Mouse (Mus musculus) T-cell, adult 2 months (primary cell): ENCODE results near the gene Lpar1.

Source experiments
- DNase-seq: peaks from one replicate; pipeline ENCODE4 v3.0.0; 2022; ENCODE audit warnings: low spot score

Lpar1 gene

GRCm38 (mm10) chr4:58447841-58448240 is 105.9 kb downstream of the Lpar1 start:
- no peak for DNase-seq

GRCm38 (mm10) chr4:58445846-58446245 is 107.9 kb downstream of the Lpar1 start:
- no peak for DNase-seq

- DNase-seq = no peak
These were observed 111.4 kb downstream of the Lpar1 start for GRCm38 (mm10) chr4:58442338-58442737.

GRCm38 (mm10) chr4:58438654-58439053 is 115.0 kb downstream of the Lpar1 start:
- no peak for DNase-seq

GRCm38 (mm10) chr4:58437271-58437670 is 116.4 kb downstream of the Lpar1 start:
- DNase-seq = no peak

- DNase-seq = no peak
These were observed 130.3 kb downstream of the Lpar1 start for GRCm38 (mm10) chr4:58423276-58423930.

GRCm38 (mm10) chr4:58419225-58419624 is 134.5 kb downstream of the Lpar1 start:
- no peak for DNase-seq

- no peak for DNase-seq
These were observed 136.4 kb downstream of the Lpar1 start for GRCm38 (mm10) chr4:58417319-58417718.

GRCm38 (mm10) chr4:58415537-58415936 is 138.2 kb downstream of the Lpar1 start:
- no peak for DNase-seq

- no peak for DNase-seq
These were observed 140.2 kb downstream of the Lpar1 start for GRCm38 (mm10) chr4:58413188-58414185.

GRCm38 (mm10) chr4:58401973-58402501 is 151.7 kb downstream of the Lpar1 start:
- no peak for DNase-seq

GRCm38 (mm10) chr4:58400861-58401341 is 152.8 kb downstream of the Lpar1 start:
- no peak for DNase-seq
